Mouse (Mus musculus) MEL (cell line): ENCODE data around the gene 4930503B20Rik. TPM values are rescaled to one million over a fixed set of nuclear protein-coding genes. Genes with fewer than 3 reads are reported as not detected.

Source experiments
- DNase-seq: peaks from one replicate; pipeline ENCODE4 v3.0.0; 2011; ENCODE audit warnings: low read depth, low spot score
- H3K27ac ChIP-seq: 2 replicates; pipeline ENCODE4 v1.5.1; 2012; ENCODE audit warnings: low read depth, mild to moderate bottlenecking, control low read depth, low read length, moderate library complexity; ENCODE audit not compliant: control insufficient read depth
- H3K27me3 ChIP-seq, 2 experiments: fragments of 150-350 bp in 1 of 2; sonication (generic) in 1 of 2; 2 replicates each; pipeline ENCODE4 v1.6.1; 2012; ENCODE audit warnings: low read length in 2 of 2, mild to moderate bottlenecking in 2 of 2, improper control_type of control experiment in 1 of 2, moderate library complexity in 1 of 2; ENCODE audit not compliant: insufficient read depth in 2 of 2, control insufficient read depth in 1 of 2
- H3K36me3 ChIP-seq, 2 experiments: 2 replicates each; pipeline ENCODE4 v1.6.1; 2012 to 2014; ENCODE audit warnings: low read length in 2 of 2, improper control_type of control experiment in 1 of 2, inconsistent platforms in 1 of 2, mild to moderate bottlenecking in 1 of 2; ENCODE audit not compliant: insufficient read depth in 2 of 2, control insufficient read depth in 1 of 2
- H3K4me1 ChIP-seq, 2 experiments: fragments of 150-350 bp in 1 of 2; sonication (generic) in 1 of 2; 2 replicates each; pipeline ENCODE4 v1.6.1; 2012; ENCODE audit warnings: low read length in 2 of 2, improper control_type of control experiment in 1 of 2, mild to moderate bottlenecking in 1 of 2; ENCODE audit not compliant: insufficient read depth in 2 of 2, control insufficient read depth in 1 of 2
- H3K4me3 ChIP-seq, 2 experiments: fragments of 150-350 bp in 1 of 2; sonication (generic) in 1 of 2; 2 replicates each; pipeline ENCODE4 v1.5.1; 2012; ENCODE audit warnings: low read depth in 2 of 2, low read length in 2 of 2, mild to moderate bottlenecking in 2 of 2, moderate library complexity in 2 of 2, control low read depth in 1 of 2, improper control_type of control experiment in 1 of 2; ENCODE audit not compliant: control insufficient read depth in 1 of 2, insufficient read depth in 1 of 2
- H3K79me2 ChIP-seq: 2 replicates; pipeline ENCODE4 v1.6.1; 2012; ENCODE audit warnings: mild to moderate bottlenecking, low read length, moderate library complexity; ENCODE audit not compliant: control insufficient read depth, poor library complexity, insufficient read depth
- H3K9ac ChIP-seq: 2 replicates; pipeline ENCODE4 v1.6.1; 2012; ENCODE audit warnings: low read depth, mild to moderate bottlenecking, control low read depth, low read length, moderate library complexity; ENCODE audit not compliant: control insufficient read depth, poor library complexity, severe bottlenecking
- H3K9me3 ChIP-seq: fragments of 150-350 bp; sonication (generic); replicated peaks from 2 replicates; pipeline ENCODE4 v1.6.1; 2012; ENCODE audit warnings: mild to moderate bottlenecking, low read length, improper control_type of control experiment, moderate library complexity; ENCODE audit not compliant: insufficient read depth
- CHD1 ChIP-seq: IDR thresholded peaks from 2 replicates; pipeline ENCODE4 v1.6.1; 2012; ENCODE audit warnings: low read depth, mild to moderate bottlenecking, inconsistent platforms, low read length, improper control_type of control experiment
- CHD2 ChIP-seq: IDR thresholded peaks from 2 replicates; pipeline ENCODE4 v1.6.1; 2011; ENCODE audit warnings: low read length, improper control_type of control experiment
- EP300 ChIP-seq, 2 experiments: IDR thresholded peaks; 2 replicates each; pipeline ENCODE4 v1.6.1; 2011; ENCODE audit warnings: improper control_type of control experiment in 2 of 2, low read length in 2 of 2, low read depth in 1 of 2, mild to moderate bottlenecking in 1 of 2
- ETS1 ChIP-seq: IDR thresholded peaks from 2 replicates; pipeline ENCODE4 v1.6.1; 2012; ENCODE audit warnings: low read depth, mild to moderate bottlenecking, inconsistent platforms, low read length, improper control_type of control experiment, moderate library complexity
- GABPA ChIP-seq: IDR thresholded peaks from 2 replicates; pipeline ENCODE4 v1.6.1; 2012; ENCODE audit warnings: low read depth, mild to moderate bottlenecking, inconsistent platforms, low read length, improper control_type of control experiment, moderate library complexity
- MAFK ChIP-seq: IDR thresholded peaks from 2 replicates; pipeline ENCODE4 v1.6.1; 2011; ENCODE audit warnings: low read depth, mild to moderate bottlenecking, low read length, improper control_type of control experiment, borderline replicate concordance
- MAZ ChIP-seq: IDR thresholded peaks from 2 replicates; pipeline ENCODE4 v1.6.1; 2012; ENCODE audit warnings: low read depth, mild to moderate bottlenecking, inconsistent platforms, low read length, improper control_type of control experiment
- MEF2A ChIP-seq: IDR thresholded peaks from 2 replicates; pipeline ENCODE4 v1.6.1; 2014; ENCODE audit warnings: low read depth, mild to moderate bottlenecking, inconsistent platforms, low read length, improper control_type of control experiment; ENCODE audit not compliant: poor library complexity, insufficient replicate concordance, severe bottlenecking; ENCODE audit errors: extremely low read depth
- MXI1 ChIP-seq: IDR thresholded peaks from 2 replicates; pipeline ENCODE4 v1.6.1; 2011; ENCODE audit warnings: mild to moderate bottlenecking, low read depth, low read length, improper control_type of control experiment
- NELFE ChIP-seq: IDR thresholded peaks from 2 replicates; pipeline ENCODE4 v1.6.1; 2011; ENCODE audit warnings: low read depth, low read length, improper control_type of control experiment
- NRF1 ChIP-seq: IDR thresholded peaks from 2 replicates; pipeline ENCODE4 v1.6.1; 2014; ENCODE audit warnings: low read depth, mild to moderate bottlenecking, inconsistent platforms, low read length, improper control_type of control experiment, moderate library complexity; ENCODE audit not compliant: poor library complexity, insufficient read depth, severe bottlenecking
- POLR2A ChIP-seq, 2 experiments: IDR thresholded peaks; 2 replicates each; pipeline ENCODE4 v1.6.1; 2011 to 2012; ENCODE audit warnings: low read length in 2 of 2, mild to moderate bottlenecking in 2 of 2, control low read depth in 1 of 2, improper control_type of control experiment in 1 of 2, low read depth in 1 of 2, moderate library complexity in 1 of 2; ENCODE audit not compliant: control insufficient read depth in 1 of 2, insufficient read depth in 1 of 2, poor library complexity in 1 of 2
- POLR2AphosphoS2 ChIP-seq: IDR thresholded peaks from 2 replicates; pipeline ENCODE4 v1.6.1; 2011; ENCODE audit warnings: low read length, improper control_type of control experiment
- RAD21 ChIP-seq: IDR thresholded peaks from 2 replicates; pipeline ENCODE4 v1.6.1; 2011; ENCODE audit warnings: mild to moderate bottlenecking, low read depth, low read length, improper control_type of control experiment
- RCOR1 ChIP-seq: IDR thresholded peaks from 2 replicates; pipeline ENCODE4 v1.6.1; 2012; ENCODE audit warnings: low read depth, mild to moderate bottlenecking, inconsistent platforms, low read length, improper control_type of control experiment
- SMC3 ChIP-seq: IDR thresholded peaks from 2 replicates; pipeline ENCODE4 v1.6.1; 2011; ENCODE audit warnings: low read depth, low read length, improper control_type of control experiment
- TBP ChIP-seq: IDR thresholded peaks from 2 replicates; pipeline ENCODE4 v1.8.0; 2011; ENCODE audit warnings: low read depth, low read length, improper control_type of control experiment
- TCF12 ChIP-seq: IDR thresholded peaks from 2 replicates; pipeline ENCODE4 v1.6.1; 2014; ENCODE audit warnings: low read depth, mild to moderate bottlenecking, inconsistent platforms, low read length, improper control_type of control experiment, moderate library complexity
- ZC3H11A ChIP-seq: IDR thresholded peaks from 2 replicates; pipeline ENCODE4 v1.6.1; 2012; ENCODE audit warnings: low read depth, mild to moderate bottlenecking, inconsistent platforms, low read length, improper control_type of control experiment
- ZKSCAN1 ChIP-seq: IDR thresholded peaks from 2 replicates; pipeline ENCODE4 v1.6.1; 2012; ENCODE audit warnings: low read depth, mild to moderate bottlenecking, inconsistent platforms, low read length, improper control_type of control experiment, moderate library complexity
- ZNF384 ChIP-seq: IDR thresholded peaks from 2 replicates; pipeline ENCODE4 v1.6.1; 2012; ENCODE audit warnings: low read depth, mild to moderate bottlenecking, inconsistent platforms, low read length, improper control_type of control experiment
- polyA plus RNA-seq, 2 experiments: library from polyadenylated mRNA; stranded (reverse) in 1 of 2; unstranded in 1 of 2; fragments of >175 nt in 1 of 2; fragments of >200 nt in 1 of 2; gene quantifications; 2 replicates each; pipeline versions ENCODE4 v1.2.1 to v1.2.4; 2012; ENCODE audit warnings: low replicate concordance in 2 of 2, low read depth in 1 of 2; ENCODE audit not compliant: insufficient read length in 2 of 2, insufficient read depth in 1 of 2, missing spikeins in 1 of 2
- total RNA-seq: library from RNA; depleted of rRNA; stranded (reverse); fragments of 300-350 nt; gene quantifications from 2 replicates; pipeline ENCODE4 v1.2.3, GENCODE M21; 2012

Gene 4930503B20Rik
- total and polyA plus RNA-seq, 3 experiments, result 0.08 TPM; not detected in 2

DNA sequence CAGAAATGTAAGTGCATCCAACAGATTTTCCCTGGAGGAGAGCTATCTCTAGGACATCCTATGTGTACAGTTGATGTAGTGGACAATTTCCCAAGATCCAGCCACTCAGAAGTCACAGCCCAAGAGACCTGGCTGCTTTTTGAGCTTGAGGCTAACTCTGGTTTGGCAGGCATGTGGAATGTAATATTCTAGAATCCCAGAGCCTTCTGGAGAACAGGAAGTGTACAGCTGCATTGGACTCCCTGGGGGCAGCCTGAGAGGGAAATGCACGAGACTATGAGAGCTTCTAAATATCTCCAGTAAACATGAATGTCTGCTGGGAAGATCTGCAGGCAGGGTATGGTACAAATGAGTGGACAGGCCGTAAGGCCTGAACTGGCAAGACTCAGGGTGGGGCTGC is 20.0 kb upstream of the 4930503B20Rik start:
- H3K27ac ChIP-seq, result no peak overlapping the region
- H3K36me3 ChIP-seq, result no peaks in the 10 kb centered on the region
- no peak overlapping the region for H3K4me3 ChIP-seq
- no peak for TF ChIP-seq POLR2AphosphoS2
- no peak for TF ChIP-seq SMC3
- no peak for TF ChIP-seq POLR2A (IDR thresholded peaks at IDR 0.05; ENCODE audit: control insufficient read depth in 1 of 2, insufficient read depth in 1 of 2, low read depth in 1 of 2, low read length in 2 of 2, poor library complexity in 1 of 2)
- TF ChIP-seq ZC3H11A, result no peak
- no peak for TF ChIP-seq RAD21
- TF ChIP-seq MEF2A, result no peak
- no peak for TF ChIP-seq TCF12
- TF ChIP-seq MAFK, result no peak
- TF ChIP-seq EP300 (IDR thresholded peaks at IDR 0.05; ENCODE audit: low read depth in 1 of 2, low read length in 2 of 2), result no peak
- no peak for TF ChIP-seq RCOR1
- no peaks in the 10 kb centered on the region for H3K27me3 ChIP-seq
- no peaks in the 10 kb centered on the region for H3K9me3 ChIP-seq
- H3K9ac ChIP-seq, result no peak overlapping the region
- H3K79me2 ChIP-seq, result no peaks in the 10 kb centered on the region
- DNase-seq, result no peak
- H3K4me1 ChIP-seq, result no peaks in the 10 kb centered on the region

DNA sequence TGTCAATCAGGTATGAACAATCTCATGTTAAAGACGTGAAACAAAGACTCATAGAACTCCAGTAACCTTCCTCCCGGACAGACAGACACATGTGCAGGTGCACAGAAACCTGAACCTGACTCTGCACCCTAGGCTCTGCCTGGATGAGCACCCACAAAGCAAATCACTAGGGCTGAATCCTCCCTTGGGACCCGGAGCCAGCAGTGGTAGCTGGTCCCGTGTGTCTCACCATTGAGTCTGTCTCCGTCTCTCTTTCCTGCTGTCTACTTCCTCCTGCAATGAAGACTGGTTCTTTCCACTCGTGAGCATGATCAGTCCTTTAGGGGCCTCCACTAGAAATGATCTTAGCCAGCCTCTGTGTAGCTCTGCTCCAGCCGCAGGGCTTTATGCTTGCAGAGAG is 10.8 kb upstream of the 4930503B20Rik start:
- no peaks in the 10 kb centered on the region for H3K79me2 ChIP-seq
- no peak for DNase-seq
- no peak overlapping the region for H3K9ac ChIP-seq
- TF ChIP-seq TBP, result no peak
- TF ChIP-seq CHD2, result no peak
- TF ChIP-seq SMC3, result no peak
- TF ChIP-seq NRF1, result no peak
- TF ChIP-seq MAZ, result no peak
- no peak for TF ChIP-seq GABPA
- no peak for TF ChIP-seq NELFE
- TF ChIP-seq ZKSCAN1, result no peak
- no peak for TF ChIP-seq TCF12
- no peak for TF ChIP-seq RAD21
- TF ChIP-seq MXI1, result no peak
- TF ChIP-seq ZNF384, result no peak
- TF ChIP-seq CHD1, result no peak
- no peak for TF ChIP-seq ETS1
- no peaks in the 10 kb centered on the region for H3K9me3 ChIP-seq
- no peaks in the 10 kb centered on the region for H3K4me1 ChIP-seq
- no peaks in the 10 kb centered on the region for H3K27me3 ChIP-seq
- H3K36me3 ChIP-seq, result no peaks in the 10 kb centered on the region
- no peak overlapping the region for H3K27ac ChIP-seq
- no peak overlapping the region for H3K4me3 ChIP-seq
